Mouse (Mus musculus) cerebellum, adult 2 months (tissue): Measurements from ENCODE around the gene Scn2b.

ENCODE experiments used
- CTCF ChIP-seq: fragments of 200-500 bp; IDR thresholded peaks from 2 replicates; pipeline ENCODE4 v1.5.1; 2011; ENCODE audit warnings: low read depth, mild to moderate bottlenecking, control low read depth, low read length, moderate library complexity, borderline replicate concordance; ENCODE audit not compliant: insufficient read depth
- POLR2A ChIP-seq: fragments of 200-500 bp; IDR thresholded peaks from 2 replicates; pipeline ENCODE4 v1.6.1; 2011; ENCODE audit warnings: low read length, control low read depth, borderline replicate concordance; ENCODE audit not compliant: insufficient read depth

DNA sequence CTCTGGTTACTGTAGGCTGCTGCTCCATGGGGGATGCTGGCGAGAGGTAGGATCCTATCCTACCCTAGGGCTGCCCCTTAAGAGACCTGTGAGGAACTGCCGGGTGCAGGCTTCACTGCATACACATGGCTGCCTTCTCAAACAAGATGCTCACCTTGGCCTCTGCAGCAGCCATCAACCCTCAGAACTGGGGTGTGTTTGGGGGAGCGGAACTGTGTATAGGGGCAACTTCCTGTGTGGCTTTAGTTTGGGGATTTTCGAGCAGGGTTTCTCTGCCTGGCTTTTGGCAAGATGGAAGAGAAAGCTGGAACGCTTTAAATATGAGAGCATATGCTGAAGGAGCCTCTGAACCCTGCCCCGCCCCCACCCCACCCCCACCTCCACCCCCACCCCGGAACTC, 9.4 kb downstream of the Scn2b start:
- TF ChIP-seq POLR2A (no peak), CTCF (no peak)
